Mouse (Mus musculus) lung, postnatal 4 days (tissue): ENCODE measurements at regions not wholly inside any gene's neighbourhood (a gene's known extent, or its start where the extent isn't known, plus 50 kb on each side); places are given as distances from the start of the nearest gene placed in this dataset.

Experiments used
- DNase-seq, 2 experiments: peaks; one replicate each; pipeline ENCODE4 v3.0.0; 2021

- DNase-seq: no peak
Observed at GRCm38 (mm10) chr1:30540088-30540698, 333.5 kb downstream of the Phf3 start.

- no peak for DNase-seq
Observed at GRCm38 (mm10) chr1:30536989-30537975, 336.4 kb downstream of the Phf3 start.

- DNase-seq: no peak
Observed at GRCm38 (mm10) chr1:30517348-30517747, 356.4 kb downstream of the Phf3 start.

- DNase-seq: no peak
Observed at GRCm38 (mm10) chr1:30515846-30516245, 357.9 kb downstream of the Phf3 start.

GRCm38 (mm10) chr1:30503224-30503623, 370.5 kb downstream of the Phf3 start:
- DNase-seq: no peak

GRCm38 (mm10) chr1:30460295-30460958, 413.3 kb downstream of the Phf3 start:
- no peak for DNase-seq

- no peak for DNase-seq
Observed at GRCm38 (mm10) chr1:30437964-30438363, 435.8 kb downstream of the Phf3 start.

- no peak for DNase-seq
Observed at GRCm38 (mm10) chr1:30416582-30416981, 457.1 kb downstream of the Phf3 start.

- no peak for DNase-seq
Observed at GRCm38 (mm10) chr1:30414881-30415439, 458.8 kb downstream of the Phf3 start.
